In genomic region chr5:3451233-3451632, GRCm38 (mm10) we compare ENCODE assay signal across 7 mouse cellular contexts.
DNase-seq lines count a peak whose midpoint lies in the region; ATAC-seq and TF ChIP-seq lines count a peak whose summit lies in the region.
"Not testable (repeated sequence)": the region's sequence is repeated elsewhere in the genome, so short reads cannot be mapped to it uniquely, and the experiment has no call there.

No protein-coding gene starts in this region.

- peak; percentile 45 for DNase-seq in embryonic facial prominence, embryonic 14.5 days (ENCODE audit: low spot score)
- DNase-seq in hindbrain, postnatal 0 days (ENCODE audit: low spot score) = peak; percentile 11
- DNase-seq in limb, embryonic 14.5 days (ENCODE audit: low spot score) = peak; percentile 7
- DNase-seq in lung, postnatal 0 days (ENCODE audit: low spot score) = peak; percentile 12
- peak; percentile 6 for DNase-seq in midbrain, postnatal 0 days (ENCODE audit: low spot score)

- not testable (repeated sequence) for TF ChIP-seq EP300 in lung, postnatal 0 days (IDR thresholded peaks at IDR 0.05)

- not testable (repeated sequence) for H3K4me3 ChIP-seq in embryonic facial prominence, embryonic 14.5 days (ENCODE audit: low read depth, low read length); forebrain, embryonic 15.5 days; heart, embryonic 15.5 days; hindbrain, postnatal 0 days (ENCODE audit: low read length); limb, embryonic 14.5 days (replicated peaks; ENCODE audit: low read length); lung, postnatal 0 days (ENCODE audit: low read depth, low read length); midbrain, postnatal 0 days (ENCODE audit: low read depth, low read length)

- TF ChIP-seq POLR2A in limb, embryonic 14.5 days (IDR thresholded peaks at IDR 0.05; ENCODE audit: borderline replicate concordance, extremely low read depth, insufficient read depth, insufficient read length) = not testable (repeated sequence)

- H3K4me1 ChIP-seq in embryonic facial prominence, embryonic 14.5 days (ENCODE audit: control insufficient read depth, insufficient read depth, low read length); heart, embryonic 15.5 days (replicated peaks); hindbrain, postnatal 0 days (ENCODE audit: insufficient read depth, low read length); limb, embryonic 14.5 days (ENCODE audit: control insufficient read depth, insufficient read depth, low read length); lung, postnatal 0 days (ENCODE audit: insufficient read depth, low read depth, low read length); midbrain, postnatal 0 days (ENCODE audit: insufficient read depth, low read length): not testable (repeated sequence)
- 0 out of 2 replicates have a peak, but pooled peaks cover 10% of the 10 kb centered on the region for H3K4me1 ChIP-seq in forebrain, embryonic 15.5 days

- not testable (repeated sequence) for ATAC-seq in embryonic facial prominence, embryonic 14.5 days (ENCODE audit: low read depth); forebrain, embryonic 15.5 days (replicated peaks); heart, embryonic 15.5 days (replicated peaks; ENCODE audit: insufficient number of reproducible peaks, insufficient read depth, low FRiP score, low read depth); hindbrain, postnatal 0 days; limb, embryonic 14.5 days (ENCODE audit: low FRiP score, low read depth); lung, postnatal 0 days; midbrain, postnatal 0 days (ENCODE audit: low FRiP score)

- not testable (repeated sequence) for H3K4me2 ChIP-seq in embryonic facial prominence, embryonic 14.5 days (ENCODE audit: low read depth, low read length); heart, embryonic 15.5 days; hindbrain, postnatal 0 days (ENCODE audit: low read depth, low read length); limb, embryonic 14.5 days (replicated peaks; ENCODE audit: low read depth, low read length, severe bottlenecking); lung, postnatal 0 days (replicated peaks; ENCODE audit: low read depth, low read length); midbrain, postnatal 0 days (ENCODE audit: low read depth, low read length, poor library complexity, severe bottlenecking)
- H3K4me2 ChIP-seq in forebrain, embryonic 15.5 days (replicated peaks) = peak overlapping the region; percentile 15; the same call in 1 of the 2 replicates

- H3K9ac ChIP-seq in embryonic facial prominence, embryonic 14.5 days (ENCODE audit: low read depth, low read length); forebrain, embryonic 15.5 days (replicated peaks); heart, embryonic 15.5 days; hindbrain, postnatal 0 days (replicated peaks; ENCODE audit: low read length); limb, embryonic 14.5 days (ENCODE audit: low read depth, low read length, severe bottlenecking); lung, postnatal 0 days (replicated peaks; ENCODE audit: low read depth); midbrain, postnatal 0 days (replicated peaks; ENCODE audit: low read length, poor library complexity, severe bottlenecking): not testable (repeated sequence)

- H3K9me3 ChIP-seq in embryonic facial prominence, embryonic 14.5 days (ENCODE audit: control insufficient read depth, low read length); forebrain, embryonic 15.5 days; heart, embryonic 15.5 days (replicated peaks); hindbrain, postnatal 0 days (ENCODE audit: low read length); limb, embryonic 14.5 days (ENCODE audit: control insufficient read depth, low read length); lung, postnatal 0 days (ENCODE audit: low read length); midbrain, postnatal 0 days (ENCODE audit: low read length): not testable (repeated sequence)

- not testable (repeated sequence) for TF ChIP-seq CTCF in hindbrain, postnatal 0 days (IDR thresholded peaks at IDR 0.05; ENCODE audit: low read depth); lung, postnatal 0 days (IDR thresholded peaks at IDR 0.05); midbrain, postnatal 0 days (IDR thresholded peaks at IDR 0.05)

- H3K27me3 ChIP-seq in embryonic facial prominence, embryonic 14.5 days (replicated peaks; ENCODE audit: control insufficient read depth, insufficient read depth, low read length); forebrain, embryonic 15.5 days; heart, embryonic 15.5 days; hindbrain, postnatal 0 days (ENCODE audit: insufficient read depth, low read length); limb, embryonic 14.5 days (ENCODE audit: control insufficient read depth, insufficient read depth, low read length); lung, postnatal 0 days (replicated peaks; ENCODE audit: insufficient read depth, low read length); midbrain, postnatal 0 days (ENCODE audit: insufficient read depth, low read length): not testable (repeated sequence)

- WGBS in embryonic facial prominence, embryonic 14.5 days = 43% methylated on average over 9 of the region's 9 CpGs
- WGBS in forebrain, embryonic 15.5 days = 7% methylated on average over 9 of the region's 9 CpGs
- 46% methylated on average over 9 of the region's 9 CpGs for WGBS in heart, embryonic 15.5 days
- WGBS in hindbrain, postnatal 0 days = 23% methylated on average over 9 of the region's 9 CpGs
- 31% methylated on average over 8 of the region's 9 CpGs for WGBS in limb, embryonic 14.5 days
- WGBS in lung, postnatal 0 days = 5% methylated on average over 9 of the region's 9 CpGs
- WGBS in midbrain, postnatal 0 days = 35% methylated on average over 9 of the region's 9 CpGs

- H3K36me3 ChIP-seq in embryonic facial prominence, embryonic 14.5 days (ENCODE audit: control insufficient read depth, insufficient read depth, low read length); forebrain, embryonic 15.5 days; heart, embryonic 15.5 days; hindbrain, postnatal 0 days (ENCODE audit: insufficient read depth, low read length); limb, embryonic 14.5 days (ENCODE audit: control insufficient read depth, insufficient read depth, low read length); lung, postnatal 0 days (ENCODE audit: insufficient read depth, low read length); midbrain, postnatal 0 days (ENCODE audit: insufficient read depth, low read length): not testable (repeated sequence)

- not testable (repeated sequence) for H3K27ac ChIP-seq in embryonic facial prominence, embryonic 14.5 days (replicated peaks; ENCODE audit: low read depth, low read length); hindbrain, postnatal 0 days; limb, embryonic 14.5 days (replicated peaks; ENCODE audit: low read depth, low read length); lung, postnatal 0 days (ENCODE audit: low read length); midbrain, postnatal 0 days (ENCODE audit: low read depth, low read length)
- H3K27ac ChIP-seq in forebrain, embryonic 15.5 days (replicated peaks) = peak overlapping the region; percentile 70
- H3K27ac ChIP-seq in heart, embryonic 15.5 days = peak overlapping the region; percentile 49
